Mouse (Mus musculus): ENCODE data around the gene 1700016H13Rik.

The 1700016H13Rik gene

DNA sequence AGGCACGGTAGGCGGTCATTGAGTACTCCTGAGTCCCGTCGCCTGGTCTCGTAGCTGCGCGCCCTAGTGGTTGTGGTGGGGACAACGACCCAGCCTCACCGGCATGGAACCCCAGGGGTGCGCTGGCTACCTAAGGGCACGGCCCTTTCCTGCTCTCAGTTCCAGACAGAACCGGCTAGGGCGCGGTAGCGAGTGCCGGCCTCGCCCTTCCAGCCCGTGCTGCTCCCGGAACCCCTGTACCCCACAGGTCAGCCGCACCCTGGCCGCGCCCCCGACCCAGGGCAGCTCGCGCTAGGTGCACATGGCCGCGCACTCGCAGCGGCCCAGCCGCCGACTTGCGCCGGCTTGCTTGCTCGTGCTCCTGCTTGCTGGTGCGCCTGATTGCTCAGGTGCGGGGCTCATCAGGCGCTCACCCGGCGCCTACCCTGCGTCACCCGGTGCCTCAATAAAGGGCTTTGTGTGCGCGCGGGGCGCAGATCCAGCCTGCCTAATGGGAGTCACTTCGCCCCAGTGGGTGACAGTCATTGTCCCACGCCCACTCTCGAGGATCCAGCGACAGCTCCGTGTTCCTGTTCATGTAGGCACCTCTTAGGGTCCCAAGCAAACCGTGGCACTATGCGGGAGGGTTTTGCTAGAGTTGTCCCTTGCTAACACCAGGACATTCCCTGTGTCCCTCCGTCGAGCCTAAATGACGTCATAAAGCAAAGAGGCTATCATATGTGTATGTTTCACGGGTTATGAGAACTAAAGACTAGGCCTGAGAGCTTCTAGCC, at the start of gene 1700016H13Rik:
1700016H13Rik (minus strand) TSS at position 665 of the 773 bp plus-strand sequence.
- DNase-seq (ENCODE audit: low spot score in 2 of 2), result peak in 1 of 2 experiments; percentile 44

DNA sequence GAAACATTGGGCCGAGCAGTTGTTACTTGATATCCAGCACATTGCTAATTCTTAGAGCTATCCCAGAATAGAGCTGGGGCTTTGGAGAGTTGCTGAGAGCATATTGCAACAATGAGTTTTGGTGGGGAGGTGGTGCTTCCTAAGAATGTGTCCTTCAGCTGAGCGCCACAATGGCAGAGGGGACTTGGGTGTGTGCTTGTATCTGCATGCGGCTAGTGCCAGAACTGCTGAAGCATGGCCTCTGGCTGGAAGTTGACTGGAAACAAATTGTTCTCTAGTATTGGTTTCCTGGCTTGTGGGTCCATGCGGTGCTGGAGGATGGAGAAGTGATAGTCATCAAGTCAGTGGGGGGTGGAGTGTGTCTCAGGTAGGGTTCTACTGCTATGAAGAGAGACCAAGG, 49.5 kb upstream of the 1700016H13Rik start:
- no peak for DNase-seq (ENCODE audit: low spot score in 2 of 2)

DNA sequence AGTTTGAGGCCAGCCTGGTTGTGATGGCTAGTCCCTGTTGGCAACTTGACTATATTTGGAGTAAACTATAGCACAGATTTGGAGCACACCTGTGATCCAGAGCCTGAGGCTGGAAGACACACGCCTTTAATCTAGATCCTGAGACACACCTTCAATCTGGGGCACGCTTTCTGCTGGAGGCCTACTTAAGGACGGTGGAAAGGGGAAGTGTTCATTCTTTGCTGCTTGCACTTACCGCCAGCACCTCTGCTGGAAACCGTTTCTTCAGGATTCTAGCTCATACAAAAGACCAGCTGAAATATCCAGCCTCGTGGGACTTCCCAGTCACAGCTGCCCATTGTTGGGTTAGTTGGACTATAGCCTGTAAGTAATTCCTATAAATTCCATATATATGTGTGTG, 46.7 kb upstream of the 1700016H13Rik start:
- DNase-seq (ENCODE audit: low spot score in 2 of 2), result no peak

DNA sequence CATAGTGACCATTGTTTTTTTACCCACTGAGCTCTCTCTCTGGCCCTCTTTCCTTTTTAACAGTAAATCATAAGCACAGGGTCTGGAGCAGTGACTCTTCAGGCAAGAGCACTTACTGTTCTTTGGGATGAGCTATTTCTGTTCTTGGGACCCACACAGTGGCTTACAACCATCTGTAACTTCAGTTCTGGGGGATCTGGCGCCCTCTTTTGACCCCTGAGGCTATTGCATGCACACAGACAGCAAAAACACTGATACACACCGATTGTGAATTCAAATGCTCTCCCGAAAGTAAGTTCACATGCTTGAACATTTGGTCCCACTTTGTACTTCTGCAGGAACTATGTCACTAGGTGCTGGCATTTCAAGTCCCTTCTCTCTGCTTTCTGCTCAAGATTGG, 45.7 kb upstream of the 1700016H13Rik start:
- DNase-seq (ENCODE audit: low spot score in 2 of 2), result no peak

- no peak for DNase-seq (ENCODE audit: low spot score in 2 of 2)
These were observed 44.9 kb upstream of the 1700016H13Rik start for GRCm38 (mm10) chr5:103700661-103701060.

- no peak for DNase-seq (ENCODE audit: low spot score in 2 of 2)
These were observed 43.7 kb upstream of the 1700016H13Rik start for GRCm38 (mm10) chr5:103699537-103699936.

DNA sequence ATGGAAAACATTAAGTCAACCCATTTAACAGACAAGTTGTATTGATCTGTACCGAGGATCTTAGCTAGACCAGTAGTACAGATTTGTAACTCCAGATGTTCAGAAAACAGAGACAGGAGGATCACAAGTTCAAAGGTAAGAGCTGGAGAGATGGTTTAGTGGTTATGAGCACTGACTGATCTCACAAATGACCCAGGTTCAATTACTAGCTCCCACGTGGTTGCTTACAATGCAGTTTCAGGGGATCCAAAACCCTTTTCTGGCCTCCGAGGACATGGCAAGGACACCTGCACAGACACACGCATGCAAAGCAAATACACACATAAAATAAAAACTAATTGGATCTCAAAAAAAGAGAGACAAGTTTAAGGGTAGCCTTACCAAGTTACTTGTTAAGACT, 42.8 kb upstream of the 1700016H13Rik start:
- no peak for DNase-seq (ENCODE audit: low spot score in 2 of 2)

DNA sequence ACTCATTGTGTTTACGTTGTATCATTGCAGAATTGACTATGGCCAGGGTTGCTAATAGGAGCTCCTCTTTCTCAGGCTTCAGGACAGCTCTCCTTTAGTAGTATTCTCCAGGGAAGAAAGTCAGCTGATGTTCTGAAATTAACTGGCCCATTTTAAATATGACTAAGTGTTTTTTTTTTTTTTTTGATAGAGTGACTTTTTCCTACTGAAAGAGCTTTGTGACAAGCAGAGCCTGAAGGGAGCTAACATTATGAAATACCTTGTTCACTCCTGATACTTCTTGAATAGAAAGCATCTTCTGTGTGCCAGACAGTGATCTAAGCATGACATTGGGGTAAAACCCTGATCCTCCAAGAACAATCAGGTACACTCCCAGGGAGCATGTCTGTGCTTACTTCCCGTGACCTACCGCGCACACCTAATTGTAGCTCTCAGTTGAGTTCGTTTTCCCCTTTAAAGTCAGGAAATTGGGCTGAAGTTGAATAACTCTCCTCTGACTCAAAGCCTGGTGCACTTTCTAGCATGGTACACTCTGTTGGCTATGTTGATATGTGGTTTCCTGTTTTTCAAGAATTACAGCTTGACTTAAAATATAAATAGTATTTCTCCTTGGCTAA, 42.2 kb upstream of the 1700016H13Rik start:
- DNase-seq (ENCODE audit: low spot score in 2 of 2), result no peak

DNA sequence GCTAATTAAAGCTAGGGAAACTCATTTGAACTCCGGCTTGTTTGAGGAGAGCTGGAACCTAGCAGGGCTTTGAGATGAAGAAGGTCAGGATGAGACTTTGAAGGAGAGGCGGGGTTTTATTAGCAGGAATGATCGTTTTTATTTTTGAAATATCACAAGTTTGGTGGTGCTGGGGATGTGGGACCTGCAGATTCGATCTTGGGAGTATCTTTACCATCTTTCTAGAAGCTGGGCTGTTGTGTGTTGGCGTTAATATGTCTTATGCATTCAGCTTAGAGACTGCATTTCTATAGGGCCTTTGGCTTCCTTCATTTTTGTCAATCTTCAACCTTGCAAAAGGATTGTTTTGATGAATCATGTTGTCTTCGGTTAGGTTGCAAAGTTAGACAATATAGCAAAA, 38.3 kb upstream of the 1700016H13Rik start:
- DNase-seq (ENCODE audit: low spot score in 2 of 2), result no peak

- DNase-seq (ENCODE audit: low spot score in 2 of 2), result no peak
These were observed 37.3 kb upstream of the 1700016H13Rik start for GRCm38 (mm10) chr5:103693041-103693641.

DNA sequence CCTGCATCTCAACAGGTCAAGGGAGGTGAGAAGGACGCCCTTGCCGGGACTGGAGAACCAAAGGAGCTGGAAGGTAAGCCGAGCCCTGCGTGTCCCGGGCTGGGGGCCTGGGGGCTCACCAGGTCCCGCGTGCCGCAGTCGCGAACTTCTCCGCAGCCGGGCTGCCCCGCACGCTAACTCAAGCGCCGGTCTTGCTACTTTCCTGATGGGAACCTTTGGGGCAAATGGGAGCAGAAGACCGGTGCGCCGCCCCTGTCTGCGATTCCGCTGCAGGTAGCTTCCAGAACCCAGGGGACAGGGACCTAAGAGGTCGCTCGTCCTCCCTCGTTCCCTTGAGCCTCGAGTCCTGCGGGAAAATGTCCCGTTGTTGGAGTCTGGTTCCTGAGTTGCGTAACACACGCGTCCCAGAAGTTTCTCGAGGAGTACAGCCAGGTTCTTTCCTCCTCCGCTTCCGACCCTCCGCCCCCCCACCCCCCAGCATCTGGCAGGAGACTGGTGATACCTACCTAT, 36.8 kb upstream of the 1700016H13Rik start:
- no peak for DNase-seq (ENCODE audit: low spot score in 2 of 2)

DNA sequence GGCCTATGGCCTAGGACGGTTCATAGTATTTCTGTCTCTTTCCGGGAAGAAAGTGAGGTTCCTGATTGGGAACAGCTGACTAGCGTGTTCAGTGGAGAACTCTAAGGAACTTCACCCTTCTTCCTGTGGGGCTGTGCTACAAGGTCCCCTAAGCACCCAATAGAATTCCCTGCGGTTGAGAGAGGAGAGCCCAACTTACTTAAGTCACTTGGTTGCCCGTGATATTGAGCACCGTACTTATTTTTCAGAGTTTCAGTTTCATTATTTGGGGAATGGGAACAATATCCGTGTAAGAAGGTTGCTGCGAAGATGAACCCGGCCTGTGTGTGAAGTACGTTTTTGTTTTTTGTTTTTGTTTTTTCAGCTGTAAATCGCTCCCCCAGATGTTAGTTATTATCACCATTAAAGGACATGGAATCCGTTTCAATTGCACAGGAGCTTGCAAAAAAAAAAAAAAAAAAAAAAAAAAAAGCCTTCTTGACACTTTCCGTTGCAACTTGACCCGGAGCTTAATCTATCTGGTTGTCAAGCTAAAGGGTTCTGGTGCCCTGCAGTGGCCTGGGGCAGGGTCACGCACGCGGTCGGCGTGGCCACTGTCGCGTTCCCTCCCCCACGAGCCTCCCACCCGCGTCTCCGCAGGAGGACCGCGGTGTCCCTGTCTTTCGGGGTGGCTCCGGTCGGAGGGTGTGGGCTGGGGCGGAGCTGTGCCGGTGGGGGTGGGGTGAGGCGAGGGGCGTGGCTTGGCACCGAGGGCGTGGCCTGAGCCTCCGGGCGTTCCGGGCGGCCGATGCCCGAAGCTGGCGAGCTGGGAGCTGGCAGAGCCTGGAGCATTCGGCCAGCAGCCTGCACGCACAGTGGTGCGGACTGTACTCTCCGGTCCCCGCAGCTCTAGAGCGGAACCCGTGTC, 36.1 kb upstream of the 1700016H13Rik start, which contains the start of gene Aff1:
Aff1 (plus strand) TSS at position 751 of the 907 bp plus-strand sequence.
- DNase-seq (ENCODE audit: low spot score in 2 of 2), result peak; percentile 19 to 62

- no peak for DNase-seq (ENCODE audit: low spot score in 2 of 2)
These were observed 35.4 kb upstream of the 1700016H13Rik start for GRCm38 (mm10) chr5:103691171-103691570.

DNA sequence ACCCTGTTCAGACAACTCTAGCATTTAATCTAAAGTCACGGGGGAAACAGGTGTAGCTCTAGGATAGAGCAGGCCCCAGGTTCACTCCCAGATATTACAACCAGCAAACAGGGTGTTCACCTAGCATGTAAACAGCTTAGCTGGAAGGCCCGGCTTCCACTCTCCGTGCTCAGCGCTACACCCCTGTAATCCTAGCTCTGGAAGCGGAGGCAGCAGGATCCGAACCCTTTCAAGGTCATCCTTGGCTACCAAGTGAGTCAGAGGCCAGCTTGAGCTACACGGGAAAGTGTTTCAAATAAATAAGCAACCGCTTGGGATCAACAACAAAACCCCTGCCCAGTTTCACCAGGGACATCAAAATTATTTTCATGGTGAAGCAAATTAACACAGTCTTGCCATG, 34.4 kb upstream of the 1700016H13Rik start:
- no peak for DNase-seq (ENCODE audit: low spot score in 2 of 2)

GRCm38 (mm10) chr5:103689645-103690044, 33.8 kb upstream of the 1700016H13Rik start:
- no peak for DNase-seq (ENCODE audit: low spot score in 2 of 2)

- no peak for DNase-seq (ENCODE audit: low spot score in 2 of 2)
These were observed 26.0 kb upstream of the 1700016H13Rik start for GRCm38 (mm10) chr5:103681824-103682223.

DNA sequence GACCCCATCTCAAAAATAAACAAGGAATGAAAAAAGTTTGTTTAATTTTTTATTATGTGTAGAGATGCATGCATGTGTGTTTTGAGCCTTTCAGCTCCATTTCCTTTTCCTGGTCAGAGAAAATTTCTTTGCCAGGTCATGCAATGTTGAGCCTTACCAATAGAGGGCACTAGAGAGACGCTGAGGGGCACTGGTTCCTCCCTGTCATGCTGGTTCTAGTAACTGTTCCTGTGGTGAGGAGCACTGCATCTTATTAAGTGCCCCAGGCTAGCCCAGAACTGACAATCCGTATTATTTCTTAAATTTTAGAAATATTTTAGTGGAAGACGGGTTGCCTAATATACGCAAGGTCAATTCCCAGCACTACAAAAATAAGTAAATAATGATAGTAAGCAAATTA, 24.6 kb upstream of the 1700016H13Rik start:
- peak in 1 of 2 experiments; percentile 35 for DNase-seq (ENCODE audit: low spot score in 2 of 2)

GRCm38 (mm10) chr5:103678974-103679373, 23.2 kb upstream of the 1700016H13Rik start:
- DNase-seq (ENCODE audit: low spot score in 2 of 2), result no peak

GRCm38 (mm10) chr5:103677894-103678293, 22.1 kb upstream of the 1700016H13Rik start:
- no peak for DNase-seq (ENCODE audit: low spot score in 2 of 2)

GRCm38 (mm10) chr5:103676289-103676881, 20.6 kb upstream of the 1700016H13Rik start:
- no peak for DNase-seq (ENCODE audit: low spot score in 2 of 2)

DNA sequence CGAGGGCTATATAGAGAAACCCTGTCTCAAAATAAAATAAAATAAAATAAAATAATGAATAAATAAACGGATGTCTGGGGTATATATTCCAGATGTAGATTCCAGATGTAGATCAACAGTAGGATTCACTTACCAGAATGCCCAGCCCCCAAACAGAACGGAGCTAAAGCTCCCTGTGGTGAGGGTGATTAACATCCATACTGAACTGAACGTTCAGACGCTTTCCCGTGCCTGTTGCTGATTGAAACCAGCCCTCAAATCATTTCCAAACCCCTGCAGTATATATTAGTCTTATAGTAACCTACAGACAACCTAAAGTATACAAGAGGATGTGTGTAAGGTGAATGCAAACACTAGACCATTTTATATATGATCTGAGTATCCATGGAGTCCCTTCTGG, 18.7 kb upstream of the 1700016H13Rik start:
- no peak for DNase-seq (ENCODE audit: low spot score in 2 of 2)

Data from frontal cortex, postnatal 10 days (tissue).